Comparison of ENCODE assay signal across 18 mouse cellular contexts in the genomic region with DNA sequence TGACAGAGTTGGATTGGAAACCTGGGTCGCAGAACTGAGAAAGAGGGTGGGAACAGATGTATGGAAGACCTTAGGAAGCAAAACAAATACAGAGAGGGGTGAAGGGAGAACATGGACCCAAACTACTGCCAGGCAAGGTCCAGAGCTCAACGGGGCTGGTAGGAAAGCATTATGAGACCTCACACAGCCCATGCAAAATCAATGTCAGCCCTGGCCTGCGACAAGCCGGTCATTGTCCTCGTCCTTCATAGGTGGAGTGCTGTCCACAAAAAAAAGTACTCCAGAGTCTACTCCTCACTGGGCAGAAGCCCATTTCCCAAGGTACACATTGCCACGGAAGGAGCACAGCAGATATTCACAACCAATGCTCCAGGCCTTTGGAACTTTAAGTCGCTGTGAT.
DNase-seq lines count a peak whose midpoint lies in the region; ATAC-seq and TF ChIP-seq lines count a peak whose summit lies in the region.
"Had no signal": no experiment of that assay in that cellular context is flagged by ENCODE, and none has a peak within 500 bp of the region (broad histone marks: within the 10 kb centered on the region; RNA-seq: fewer than 3 reads in every experiment).

No protein-coding gene starts in this region.

- no peaks in the 10 kb centered on the region for H3K27me3 ChIP-seq in liver, adult 2 months (ENCODE audit: control insufficient read depth, insufficient read depth, low read length)
- peaks cover 6% of the 10 kb centered on the region; the same call in 1 of the 2 replicates for H3K27me3 ChIP-seq in liver, embryonic 11.5 days (replicated peaks; ENCODE audit: control insufficient read depth, insufficient read depth, low read length)
- peaks cover 5% of the 10 kb centered on the region; the same call in 1 of the 2 replicates for H3K27me3 ChIP-seq in midbrain, embryonic 11.5 days (ENCODE audit: control insufficient read depth, insufficient read depth, low read length)
- peaks cover 31% of the 10 kb centered on the region for H3K27me3 ChIP-seq in midbrain, embryonic 10.5 days (ENCODE audit: low read depth, poor library complexity, severe bottlenecking)

- DNase-seq in liver, adult 2 months (ENCODE audit: extremely low read depth, low read depth, low spot score): peak; percentile 95
- DNase-seq in liver, embryonic 11.5 days (ENCODE audit: low spot score): no peak
- DNase-seq in midbrain, embryonic 11.5 days (ENCODE audit: low spot score, missing footprints): peak; percentile 64
- no peak for DNase-seq in midbrain, embryonic 10.5 days (ENCODE audit: low spot score)
- no peak for DNase-seq in adrenal gland, adult 18-20 months (ENCODE audit: low spot score in 2 of 2)
- no peak for DNase-seq in urinary bladder, adult 18-20 months (ENCODE audit: low spot score in 2 of 2)
- DNase-seq: adrenal gland, adult 8-10 months; adrenal gland, postnatal 14 days; adrenal gland, postnatal 36 days; cerebellum, postnatal 14 days; cerebellum, postnatal 36 days; embryo, embryonic 11 days had no signal

- H3K9me3 ChIP-seq in liver, embryonic 11.5 days (ENCODE audit: control insufficient read depth, low read length): no peaks in the 10 kb centered on the region
- H3K9me3 ChIP-seq in midbrain, embryonic 11.5 days (ENCODE audit: control insufficient read depth, low read length): no peaks in the 10 kb centered on the region
- H3K9me3 ChIP-seq in midbrain, embryonic 10.5 days (replicated peaks): no peaks in the 10 kb centered on the region
- H3K9me3 ChIP-seq: embryonic facial prominence, embryonic 13.5 days; embryonic facial prominence, embryonic 15.5 days; forebrain, embryonic 10.5 days; forebrain, embryonic 12.5 days had no signal

- H3K4me3 ChIP-seq in liver, adult 2 months (ENCODE audit: insufficient read depth, low read depth, low read length): no peak overlapping the region
- no peak overlapping the region for H3K4me3 ChIP-seq in liver, embryonic 11.5 days (ENCODE audit: low read depth, low read length)
- H3K4me3 ChIP-seq in midbrain, embryonic 11.5 days (ENCODE audit: low read depth, low read length): no peak overlapping the region
- no peak overlapping the region for H3K4me3 ChIP-seq in midbrain, embryonic 10.5 days
- H3K4me3 ChIP-seq in macrophage (ENCODE audit: inconsistent target): no peak overlapping the region
- H3K4me3 ChIP-seq: erythroblast, embryonic 14.5 days; forebrain, embryonic 10.5 days had no signal

- H3K36me3 ChIP-seq in liver, adult 2 months (ENCODE audit: control insufficient read depth, insufficient read depth, low read length): no peaks in the 10 kb centered on the region
- H3K36me3 ChIP-seq in liver, embryonic 11.5 days (ENCODE audit: control insufficient read depth, insufficient read depth, low read length): no peaks in the 10 kb centered on the region
- no peaks in the 10 kb centered on the region for H3K36me3 ChIP-seq in midbrain, embryonic 11.5 days (ENCODE audit: control insufficient read depth, insufficient read depth, low read length)
- H3K36me3 ChIP-seq in midbrain, embryonic 10.5 days: no peaks in the 10 kb centered on the region
- H3K36me3 ChIP-seq in macrophage (ENCODE audit: inconsistent target): no peaks in the 10 kb centered on the region
- H3K36me3 ChIP-seq: embryonic facial prominence, embryonic 13.5 days; embryonic facial prominence, embryonic 15.5 days; forebrain, embryonic 10.5 days; forebrain, embryonic 12.5 days had no signal

- peaks cover 13% of the 10 kb centered on the region for H3K4me1 ChIP-seq in liver, adult 2 months (ENCODE audit: control insufficient read depth, insufficient read depth, low read length)
- H3K4me1 ChIP-seq in liver, embryonic 11.5 days (replicated peaks; ENCODE audit: control insufficient read depth, insufficient read depth, low read length): no peaks in the 10 kb centered on the region
- H3K4me1 ChIP-seq in midbrain, embryonic 11.5 days (ENCODE audit: control insufficient read depth, insufficient read depth, low read length): peaks cover 2% of the 10 kb centered on the region; the same call in 1 of the 2 replicates
- H3K4me1 ChIP-seq in midbrain, embryonic 10.5 days: peaks cover 15% of the 10 kb centered on the region
- H3K4me1 ChIP-seq: embryonic facial prominence, embryonic 15.5 days had no signal

- H3K4me2 ChIP-seq in liver, embryonic 11.5 days: no peak overlapping the region
- H3K4me2 ChIP-seq in midbrain, embryonic 11.5 days: no peak overlapping the region

- H3K9ac ChIP-seq in liver, adult 2 months (ENCODE audit: low read depth, low read length): no peak overlapping the region
- no peak overlapping the region for H3K9ac ChIP-seq in liver, embryonic 11.5 days (ENCODE audit: low read depth, low read length)
- H3K9ac ChIP-seq in midbrain, embryonic 11.5 days (ENCODE audit: low read length): no peak overlapping the region
- H3K9ac ChIP-seq: embryonic facial prominence, embryonic 13.5 days; embryonic facial prominence, embryonic 15.5 days; forebrain, embryonic 12.5 days had no signal

- 24% methylated on average over 7 of the region's 7 CpGs for WGBS in liver, adult 2 months
- WGBS in liver, embryonic 11.5 days: 72% methylated on average over 7 of the region's 7 CpGs
- 91% methylated on average over 7 of the region's 7 CpGs for WGBS in midbrain, embryonic 11.5 days
- 90% methylated on average over 7 of the region's 7 CpGs for WGBS in midbrain, embryonic 10.5 days
- 88% methylated on average over 7 of the region's 7 CpGs for WGBS in macrophage (ENCODE audit: missing documents)

- TF ChIP-seq CTCF in liver, adult 2 months (IDR thresholded peaks at IDR 0.05; ENCODE audit: low read depth, low read length): no peak

- no peak for ATAC-seq in liver, embryonic 11.5 days (replicated peaks; ENCODE audit: low FRiP score)
- ATAC-seq in midbrain, embryonic 11.5 days (ENCODE audit: low FRiP score): no peak

- H3K27ac ChIP-seq in liver, adult 2 months (replicated peaks; ENCODE audit: insufficient read depth, low read depth, low read length): peak overlapping the region; percentile 78
- no peak overlapping the region for H3K27ac ChIP-seq in liver, embryonic 11.5 days (ENCODE audit: low read depth, low read length)
- H3K27ac ChIP-seq in midbrain, embryonic 11.5 days (ENCODE audit: low read depth, low read length): no peak overlapping the region
- no peak overlapping the region for H3K27ac ChIP-seq in midbrain, embryonic 10.5 days (replicated peaks)
- H3K27ac ChIP-seq in macrophage: 0 out of 2 replicates have a peak overlapping the region, but pooled peaks have one; percentile 69
- H3K27ac ChIP-seq: embryonic facial prominence, embryonic 13.5 days; embryonic facial prominence, embryonic 15.5 days; forebrain, embryonic 10.5 days; forebrain, embryonic 12.5 days had no signal

- no peak for TF ChIP-seq POLR2A in liver, adult 2 months (IDR thresholded peaks at IDR 0.05; ENCODE audit: extremely low read depth, insufficient read depth, low read length)

- H3K79me2 ChIP-seq in liver, adult 2 months (ENCODE audit: control insufficient read depth, insufficient read depth, low read length): peaks cover 21% of the 10 kb centered on the region
- H3K79me2 ChIP-seq in macrophage (ENCODE audit: inconsistent target): peaks cover 37% of the 10 kb centered on the region

Comparison
In these comparisons a context has a peak if more than half of its experiments do, and no peak if none do; other contexts are left out.
1. DNase-seq: peak in liver, adult 2 months (single experiment) and midbrain, embryonic 11.5 days (single experiment); none in liver, embryonic 11.5 days (single experiment), midbrain, embryonic 10.5 days (single experiment), adrenal gland, adult 18-20 months (0 of 2) and urinary bladder, adult 18-20 months (0 of 2).
2. H3K27ac ChIP-seq: peak in liver, adult 2 months (single experiment) and macrophage (single experiment); none in liver, embryonic 11.5 days (single experiment), midbrain, embryonic 11.5 days (single experiment) and midbrain, embryonic 10.5 days (single experiment).